ENCODE assay signal across 20 mouse cellular contexts in the genomic region with DNA sequence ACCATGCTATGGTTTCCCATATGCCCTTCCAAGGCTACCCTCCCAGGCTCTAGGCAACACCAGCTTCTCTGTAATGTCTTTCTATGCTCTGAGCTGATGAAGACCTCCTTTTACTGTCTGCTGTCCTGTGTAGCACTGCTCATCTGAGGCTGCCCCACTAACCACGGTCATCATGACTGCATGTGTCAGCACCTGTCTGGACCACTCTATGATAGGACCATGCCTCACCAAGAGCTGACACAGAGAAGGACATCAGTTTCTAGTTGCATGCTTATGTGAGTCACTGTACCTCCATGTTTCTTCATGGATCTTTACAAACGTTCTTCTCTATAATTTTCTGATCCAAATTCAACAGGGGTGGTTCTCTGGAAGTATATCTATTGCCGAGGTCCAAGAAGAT.
"Had no signal": no experiment of that assay in that cellular context is flagged by ENCODE, and none has a peak within 500 bp of the region (broad histone marks: within the 10 kb centered on the region; RNA-seq: fewer than 3 reads in every experiment).

No protein-coding gene starts in this region.

- H3K9me3 ChIP-seq: liver, embryonic 15.5 days; midbrain, embryonic 10.5 days; midbrain, embryonic 12.5 days; neural tube, embryonic 13.5 days; neural tube, embryonic 15.5 days had no signal

- H3K36me3 ChIP-seq: liver, embryonic 15.5 days; midbrain, embryonic 10.5 days; midbrain, embryonic 12.5 days; neural tube, embryonic 13.5 days; neural tube, embryonic 15.5 days had no signal

- H3K4me1 ChIP-seq: liver, embryonic 15.5 days had no signal

- H3K4me3 ChIP-seq: liver, embryonic 15.5 days; midbrain, embryonic 10.5 days; midbrain, embryonic 12.5 days; myocyte; neural tube, embryonic 13.5 days; neural tube, embryonic 15.5 days had no signal

- H3K27ac ChIP-seq: liver, embryonic 15.5 days; midbrain, embryonic 10.5 days; midbrain, embryonic 12.5 days; neural tube, embryonic 13.5 days; neural tube, embryonic 15.5 days had no signal

- DNase-seq: lung, adult 18-20 months; lung, postnatal 14 days; lung, postnatal 4 days; midbrain, embryonic 14.5 days; retina, postnatal 1 day; right cerebral cortex, adult 18-20 months; right cerebral cortex, postnatal 25 days; right cerebral cortex, postnatal 4 days; spleen, adult 18-20 months; thymus, adult 18-20 months; thymus, postnatal 36 days had no signal

- ATAC-seq: lung, postnatal 0 days; midbrain, embryonic 16.5 days had no signal

- H3K9ac ChIP-seq: liver, embryonic 15.5 days; lung, embryonic 14.5 days; midbrain, embryonic 12.5 days; neural tube, embryonic 13.5 days; neural tube, embryonic 15.5 days had no signal

- H3K4me2 ChIP-seq: liver, embryonic 15.5 days; lung, embryonic 14.5 days; midbrain, embryonic 12.5 days; neural tube, embryonic 13.5 days; neural tube, embryonic 15.5 days had no signal
